Mouse (Mus musculus) lung, adult 2 months (tissue): Measurements from ENCODE around the gene 1110008P14Rik.

ENCODE experiments used
- CTCF ChIP-seq: fragments of 200-500 bp; IDR thresholded peaks from 2 replicates; pipeline ENCODE4 v1.5.1; 2011; ENCODE audit warnings: mild to moderate bottlenecking, low read length, control low read depth; ENCODE audit not compliant: insufficient read depth
- POLR2A ChIP-seq: fragments of 200-500 bp; IDR thresholded peaks from 2 replicates; pipeline ENCODE4 v1.6.1; 2011; ENCODE audit warnings: low read depth, mild to moderate bottlenecking, control low read depth, low read length, borderline replicate concordance; ENCODE audit errors: extremely low read depth

GRCm38 (mm10) chr2:32389157-32389556 lies 7.4 kb upstream of the 1110008P14Rik start:
- TF ChIP-seq CTCF, result no peak
- no peak for TF ChIP-seq POLR2A
